Mouse (Mus musculus): ENCODE measurements around the gene Prkcz.

The Prkcz gene

GRCm38 (mm10) chr4:155249648-155250351 lies 111.4 kb downstream of the Prkcz start, which contains the start of gene Faap20:
Faap20 (plus strand) TSS chr4:155249802.
- in situ Hi-C loops (cut with MboI, MseI): loop anchor here (5.0 to 10.0 kb wide), 4 partner anchors 52 to 305 kb away; no protein-coding TSS in a partner anchor

- in situ Hi-C loops (cut with MboI, MseI): loop anchor here (5.0 to 10.0 kb wide), 4 partner anchors 52 to 304 kb away; no protein-coding TSS in a partner anchor
Measured at GRCm38 (mm10) chr4:155249257-155249647, 111.9 kb downstream of the Prkcz start.

GRCm38 (mm10) chr4:155248054-155248453 lies 113.1 kb downstream of the Prkcz start:
- in situ Hi-C loops (cut with MboI, MseI): loop anchor here (5.0 to 10.0 kb wide), 4 partner anchors 51 to 303 kb away; no protein-coding TSS in a partner anchor

- in situ Hi-C loops (cut with MboI, MseI): loop anchor here (5.0 to 10.0 kb wide), 4 partner anchors 49 to 302 kb away; no protein-coding TSS in a partner anchor
Measured at GRCm38 (mm10) chr4:155246691-155247105, 114.5 kb downstream of the Prkcz start.

- in situ Hi-C loops (cut with MboI, MseI): loop anchor here (5.0 to 10.0 kb wide), 4 partner anchors 49 to 301 kb away; no protein-coding TSS in a partner anchor
Measured at GRCm38 (mm10) chr4:155245770-155246492, 115.2 kb downstream of the Prkcz start.

GRCm38 (mm10) chr4:155243233-155243632 lies 117.9 kb downstream of the Prkcz start:
- in situ Hi-C loops (cut with MboI, MseI): loop anchor here in 1 of 2 experiments (10.0 kb wide), 1 partner anchor 298 kb away; no protein-coding TSS in a partner anchor

- in situ Hi-C loops (cut with MboI, MseI): loop anchor here in 1 of 2 experiments (10.0 kb wide), 1 partner anchor 297 kb away; no protein-coding TSS in a partner anchor
Measured at GRCm38 (mm10) chr4:155242292-155242691, 118.9 kb downstream of the Prkcz start.

GRCm38 (mm10) chr4:155241789-155242188 lies 119.4 kb downstream of the Prkcz start:
- in situ Hi-C loops (cut with MboI, MseI): loop anchor here in 1 of 2 experiments (10.0 kb wide), 1 partner anchor 297 kb away; no protein-coding TSS in a partner anchor

- in situ Hi-C loops (cut with MboI, MseI): no loop called here
Measured at GRCm38 (mm10) chr4:155239494-155239893, 121.7 kb downstream of the Prkcz start.

- in situ Hi-C loops (cut with MboI, MseI): no loop called here
Measured at GRCm38 (mm10) chr4:155238276-155238675, 122.9 kb downstream of the Prkcz start.

- in situ Hi-C loops (cut with MboI, MseI): no loop called here
Measured at GRCm38 (mm10) chr4:155236737-155237385, 124.3 kb downstream of the Prkcz start.

GRCm38 (mm10) chr4:155235311-155236119 lies 125.6 kb downstream of the Prkcz start:
- in situ Hi-C loops (cut with MboI, MseI): no loop called here

- in situ Hi-C loops (cut with MboI, MseI): no loop called here
Measured at GRCm38 (mm10) chr4:155234371-155235310, 126.5 kb downstream of the Prkcz start.

- in situ Hi-C loops (cut with MboI, MseI): no loop called here
Measured at GRCm38 (mm10) chr4:155233878-155234277, 127.3 kb downstream of the Prkcz start.

GRCm38 (mm10) chr4:155228461-155228860 lies 132.7 kb downstream of the Prkcz start:
- in situ Hi-C loops (cut with MboI, MseI): no loop called here

GRCm38 (mm10) chr4:155227986-155228385 lies 133.2 kb downstream of the Prkcz start:
- in situ Hi-C loops (cut with MboI, MseI): no loop called here

- in situ Hi-C loops (cut with MboI, MseI): no loop called here
Measured at GRCm38 (mm10) chr4:155225918-155226317, 135.2 kb downstream of the Prkcz start.

GRCm38 (mm10) chr4:155223594-155224528 lies 137.3 kb downstream of the Prkcz start:
- in situ Hi-C loops (cut with MboI, MseI): loop anchor here in 1 of 2 experiments (25.0 kb wide), 1 partner anchor 788 kb away; the partner anchor contains the start of gene Tnfrsf4
